Mouse (Mus musculus) ES-E14 (cell line): Measurements from ENCODE around the gene Adgrg5.

Source experiments
- CHD2 ChIP-seq: IDR thresholded peaks from 2 replicates; pipeline ENCODE4 v1.6.1; 2014; ENCODE audit warnings: mild to moderate bottlenecking, low read depth, low read length, inconsistent platforms
- HCFC1 ChIP-seq: IDR thresholded peaks from 2 replicates; pipeline ENCODE4 v1.6.1; 2012; ENCODE audit warnings: low read length, inconsistent platforms, borderline replicate concordance; ENCODE audit not compliant: insufficient read depth
- MAFK ChIP-seq: IDR thresholded peaks from 2 replicates; pipeline ENCODE4 v1.6.1; 2014; ENCODE audit warnings: mild to moderate bottlenecking, low read depth, low read length, inconsistent platforms; ENCODE audit not compliant: insufficient read depth
- ZC3H11A ChIP-seq: IDR thresholded peaks from 2 replicates; pipeline ENCODE4 v1.6.1; 2012; ENCODE audit warnings: low read depth, mild to moderate bottlenecking, inconsistent platforms, low read length, borderline replicate concordance
- ZNF384 ChIP-seq: IDR thresholded peaks from 2 replicates; pipeline ENCODE4 v1.6.1; 2012; ENCODE audit warnings: low read depth, low read length, inconsistent platforms

DNA sequence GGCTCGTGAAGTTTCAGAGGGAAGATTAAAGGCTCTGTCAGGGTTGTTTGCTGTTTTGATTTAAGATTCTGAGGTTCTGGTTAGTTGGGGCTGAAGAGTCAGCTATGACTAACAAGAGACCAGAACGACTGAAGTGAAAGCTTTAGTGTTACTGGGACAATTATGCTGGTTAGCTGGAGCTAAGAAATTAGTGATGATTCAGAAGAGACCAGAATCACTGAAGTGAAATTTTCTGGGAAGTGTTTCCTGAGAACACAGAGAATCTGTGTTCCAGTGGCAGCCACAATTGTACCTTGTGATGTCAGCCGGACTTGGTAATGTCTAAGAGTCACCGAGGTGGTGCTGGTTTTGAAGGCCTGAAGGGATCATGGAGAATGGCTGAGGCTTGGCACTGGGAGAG is 42.8 kb upstream of the Adgrg5 start:
- TF ChIP-seq HCFC1 (no peak), ZC3H11A (no peak), ZNF384 (no peak), MAFK (no peak), CHD2 (no peak)
